Mouse (Mus musculus) stomach, embryonic 15.5 days (tissue): ENCODE results near the gene Tchp. TPM values are rescaled to one million over a fixed set of nuclear protein-coding genes. Genes with fewer than 3 reads are reported as not detected.

Experiments
- ATAC-seq: fragments of 200-750 bp; cut with Nextera tagmentation; 2 replicates; pipeline ENCODE4 v1.8.0; 2017; ENCODE audit warnings: low read depth, moderate number of reproducible peaks, moderate TSS enrichment; ENCODE audit not compliant: insufficient read depth, low FRiP score
- H3K27ac ChIP-seq: fragments of 300-500 bp; sonication (generic); 2 replicates; pipeline ENCODE4 v1.5.1; 2015; ENCODE audit warnings: mild to moderate bottlenecking, inconsistent platforms
- H3K27me3 ChIP-seq: fragments of 300-500 bp; sonication (generic); replicated peaks from 2 replicates; pipeline ENCODE4 v1.6.1; 2015; ENCODE audit warnings: inconsistent platforms
- H3K36me3 ChIP-seq: fragments of 300-500 bp; sonication (generic); 2 replicates; pipeline ENCODE4 v1.6.1; 2015; ENCODE audit warnings: inconsistent platforms
- H3K4me1 ChIP-seq: fragments of 300-500 bp; sonication (generic); 2 replicates; pipeline ENCODE4 v1.6.1; 2015; ENCODE audit warnings: inconsistent platforms
- H3K4me2 ChIP-seq: fragments of 300-500 bp; sonication (generic); 2 replicates; pipeline ENCODE4 v1.6.1; 2015; ENCODE audit warnings: mild to moderate bottlenecking, inconsistent platforms
- H3K4me3 ChIP-seq: fragments of 300-500 bp; sonication (generic); replicated peaks from 2 replicates; pipeline ENCODE4 v1.5.1; 2015; ENCODE audit warnings: inconsistent platforms
- H3K9ac ChIP-seq: fragments of 300-500 bp; sonication (generic); 2 replicates; pipeline ENCODE4 v1.6.1; 2015; ENCODE audit warnings: inconsistent platforms
- H3K9me3 ChIP-seq: fragments of 300-500 bp; sonication (generic); 2 replicates; pipeline ENCODE4 v1.6.1; 2016; ENCODE audit warnings: inconsistent platforms
- WGBS: fragments of 180-500 bp; shearing (Covaris S2); methylation state at CpG from one replicate; pipeline ENCODE4 v1.1.7; 2015; 5-methylcytosine and 5-hydroxymethylcytosine counted together
- polyA plus RNA-seq: library from polyadenylated mRNA; unstranded; fragments of >200 nt; fragmentation: Nextera tagmentation; extraction: Ambion mirVana; gene quantifications from 2 replicates; pipeline ENCODE4 v1.2.1, GENCODE M21; 2015

The Tchp gene
- polyA plus RNA-seq, 1 experiment from 2014 or later = 11.5 TPM

GRCm38 (mm10) chr5:114699015-114699414 is 8.5 kb upstream of the Tchp start:
- no peaks in the 10 kb centered on the region for H3K9me3 ChIP-seq
- no peaks in the 10 kb centered on the region for H3K36me3 ChIP-seq
- H3K4me2 ChIP-seq = no peak overlapping the region
- no peak overlapping the region for H3K27ac ChIP-seq
- H3K4me1 ChIP-seq = no peaks in the 10 kb centered on the region
- no peak overlapping the region for H3K4me3 ChIP-seq
- no peaks in the 10 kb centered on the region for H3K27me3 ChIP-seq
- WGBS = 54% methylated on average over 7 of the region's 7 CpGs
- H3K9ac ChIP-seq = no peak overlapping the region
- ATAC-seq = no peak

GRCm38 (mm10) chr5:114702403-114703392 is 4.9 kb upstream of the Tchp start:
- no peak overlapping the region for H3K9ac ChIP-seq
- no peaks in the 10 kb centered on the region for H3K9me3 ChIP-seq
- no peaks in the 10 kb centered on the region for H3K27me3 ChIP-seq
- WGBS = 53% methylated on average over 14 of the region's 14 CpGs
- no peak overlapping the region for H3K4me3 ChIP-seq
- H3K4me1 ChIP-seq = no peaks in the 10 kb centered on the region
- no peak overlapping the region for H3K27ac ChIP-seq
- H3K36me3 ChIP-seq = no peaks in the 10 kb centered on the region
- peak; percentile 61 for ATAC-seq
- H3K4me2 ChIP-seq = no peak overlapping the region

DNA sequence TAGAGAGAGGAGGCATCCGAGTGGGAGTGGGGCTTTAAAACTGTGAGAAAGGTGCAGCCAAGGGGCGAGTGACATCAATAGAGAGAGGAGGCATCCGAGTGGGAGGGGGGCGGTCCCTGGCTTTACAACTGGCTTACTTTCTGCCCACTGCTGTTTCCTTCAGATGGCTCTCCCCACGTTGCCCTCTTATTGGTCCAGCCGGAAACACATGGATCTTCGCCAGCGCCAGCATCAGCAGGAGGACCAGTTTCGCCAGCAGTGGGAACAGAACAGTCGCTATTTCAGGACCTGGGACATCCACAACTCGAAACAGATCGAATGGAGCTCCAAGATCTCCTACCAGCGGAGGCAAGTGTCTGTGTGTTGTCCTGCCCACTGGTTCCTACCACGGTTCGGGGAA is 931 bp downstream of the Tchp start:
- Histone ChIP-seq H3K4me3 (peak overlapping the region; percentile 95), H3K9me3 (no peaks in the 10 kb centered on the region), H3K27ac (no peak overlapping the region), H3K4me1 (peaks cover 7% of the 10 kb centered on the region), H3K4me2 (peak overlapping the region; percentile 86), H3K36me3 (peaks cover 11% of the 10 kb centered on the region), H3K27me3 (no peaks in the 10 kb centered on the region), H3K9ac (peak overlapping the region; percentile 88; the same call in 1 of the 2 replicates)
- WGBS = 54% methylated on average over 15 of the region's 15 CpGs
- no peak for ATAC-seq

DNA sequence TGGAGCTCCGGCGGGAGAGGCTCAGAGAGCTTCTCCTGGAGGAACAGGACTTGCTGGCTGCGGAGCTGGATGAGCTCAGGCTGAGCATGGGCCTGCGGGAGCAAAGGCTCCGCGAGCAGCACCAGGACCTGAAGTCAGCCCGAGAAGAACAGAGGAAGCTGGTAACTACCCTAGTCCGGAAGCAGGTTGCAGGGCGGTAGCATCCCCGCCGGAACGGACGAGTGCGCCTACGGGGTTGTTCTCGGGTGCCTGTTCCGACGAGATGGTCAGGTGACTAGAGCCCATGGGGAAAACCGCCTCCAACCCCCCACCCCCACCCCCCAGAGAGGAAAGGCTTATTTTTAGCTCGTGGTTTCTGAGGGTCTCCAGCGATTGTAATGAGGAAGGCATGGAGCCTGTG is 1.8 kb downstream of the Tchp start:
- H3K9ac ChIP-seq = no peak overlapping the region

GRCm38 (mm10) chr5:114714551-114714950 is 7.0 kb downstream of the Tchp start:
- Histone ChIP-seq H3K4me2 (no peak overlapping the region), H3K36me3 (peaks cover 40% of the 10 kb centered on the region), H3K9me3 (no peaks in the 10 kb centered on the region), H3K9ac (no peak overlapping the region), H3K27ac (no peak overlapping the region), H3K27me3 (no peaks in the 10 kb centered on the region), H3K4me3 (no peak overlapping the region), H3K4me1 (no peaks in the 10 kb centered on the region)
- no peak for ATAC-seq
- 90% methylated on average over 18 of the region's 18 CpGs for WGBS

More for the DNA sequence above, 1.8 kb downstream of the Tchp start:
- Histone ChIP-seq H3K4me3 (no peak overlapping the region), H3K9me3 (no peaks in the 10 kb centered on the region), H3K27me3 (no peaks in the 10 kb centered on the region), H3K4me1 (peaks cover 7% of the 10 kb centered on the region), H3K27ac (no peak overlapping the region), H3K36me3 (peaks cover 16% of the 10 kb centered on the region), H3K4me2 (no peak overlapping the region)
- no peak for ATAC-seq
- 91% methylated on average over 21 of the region's 21 CpGs for WGBS

DNA sequence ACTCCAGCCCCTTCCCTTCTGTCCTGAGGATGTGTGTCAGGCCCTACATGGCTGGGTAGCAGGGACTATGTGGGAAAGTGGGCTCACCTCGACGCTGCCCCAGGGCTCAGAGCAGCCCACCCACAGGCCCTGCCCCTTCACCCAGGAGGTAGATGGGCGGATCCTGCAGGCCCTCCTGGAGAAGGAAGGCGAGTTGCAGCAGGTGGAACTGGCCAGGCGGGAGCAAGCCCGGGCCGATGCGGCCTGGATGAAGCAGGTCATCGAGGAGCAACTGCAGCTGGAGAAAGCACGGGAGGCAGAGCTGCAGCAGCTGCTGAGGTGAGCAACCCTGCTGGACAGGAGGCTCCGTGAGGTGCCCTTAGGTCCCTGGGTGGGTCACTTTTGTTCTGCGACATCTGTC is 9.7 kb downstream of the Tchp start:
- Histone ChIP-seq H3K4me3 (no peak overlapping the region), H3K4me2 (no peak overlapping the region), H3K9ac (no peak overlapping the region), H3K27me3 (no peaks in the 10 kb centered on the region), H3K4me1 (no peaks in the 10 kb centered on the region), H3K36me3 (peaks cover 55% of the 10 kb centered on the region), H3K9me3 (no peaks in the 10 kb centered on the region), H3K27ac (no peak overlapping the region)
- no peak for ATAC-seq
- 78% methylated on average over 12 of the region's 12 CpGs for WGBS

DNA sequence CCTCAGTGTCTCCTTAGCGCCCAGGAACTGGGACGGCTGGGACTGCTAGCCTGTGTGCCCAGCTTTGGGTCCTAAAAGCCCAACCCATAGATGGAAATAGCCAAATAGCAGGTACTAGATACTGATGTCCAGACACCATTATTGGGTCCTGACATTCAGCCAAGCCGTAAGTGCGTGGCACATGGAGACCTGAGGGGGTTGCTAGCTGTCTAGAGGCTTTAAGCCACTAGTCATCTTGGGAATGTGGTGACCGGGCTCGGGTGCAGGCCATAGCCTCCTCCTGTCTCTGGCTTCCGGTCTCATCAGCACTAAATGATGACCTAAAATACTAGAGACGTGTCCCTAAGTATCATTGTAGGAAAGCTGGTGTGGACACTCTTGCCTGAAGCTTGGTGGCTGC is 10.4 kb downstream of the Tchp start:
- Histone ChIP-seq H3K27ac (no peak overlapping the region), H3K4me3 (no peak overlapping the region), H3K4me1 (no peaks in the 10 kb centered on the region), H3K4me2 (no peak overlapping the region), H3K9me3 (no peaks in the 10 kb centered on the region), H3K27me3 (no peaks in the 10 kb centered on the region), H3K36me3 (peaks cover 54% of the 10 kb centered on the region), H3K9ac (no peak overlapping the region)
- no peak for ATAC-seq
- 93% methylated on average over 8 of the region's 8 CpGs for WGBS

- no peaks in the 10 kb centered on the region for H3K9me3 ChIP-seq
- 87% methylated on average over 13 of the region's 13 CpGs for WGBS
- no peaks in the 10 kb centered on the region for H3K27me3 ChIP-seq
- H3K9ac ChIP-seq = no peak overlapping the region
- ATAC-seq = no peak
- H3K27ac ChIP-seq = no peak overlapping the region
- H3K4me2 ChIP-seq = no peak overlapping the region
- no peaks in the 10 kb centered on the region for H3K4me1 ChIP-seq
- peaks cover 49% of the 10 kb centered on the region for H3K36me3 ChIP-seq
- no peak overlapping the region for H3K4me3 ChIP-seq
Measured at GRCm38 (mm10) chr5:114718483-114718882, 10.9 kb downstream of the Tchp start.

GRCm38 (mm10) chr5:114719003-114719927 is 11.7 kb downstream of the Tchp start:
- ATAC-seq = peak; percentile 90
- Histone ChIP-seq H3K9ac (no peak overlapping the region), H3K9me3 (no peaks in the 10 kb centered on the region), H3K27ac (no peak overlapping the region), H3K4me1 (no peaks in the 10 kb centered on the region), H3K4me2 (no peak overlapping the region), H3K27me3 (no peaks in the 10 kb centered on the region), H3K4me3 (no peak overlapping the region), H3K36me3 (peaks cover 44% of the 10 kb centered on the region)
- 77% methylated on average over 20 of the region's 20 CpGs for WGBS

- peaks cover 44% of the 10 kb centered on the region for H3K36me3 ChIP-seq
- no peak for ATAC-seq
- no peaks in the 10 kb centered on the region for H3K4me1 ChIP-seq
- no peak overlapping the region for H3K4me2 ChIP-seq
- no peaks in the 10 kb centered on the region for H3K27me3 ChIP-seq
- WGBS = 91% methylated on average over 6 of the region's 6 CpGs
- no peak overlapping the region for H3K9ac ChIP-seq
- no peak overlapping the region for H3K27ac ChIP-seq
- H3K9me3 ChIP-seq = no peaks in the 10 kb centered on the region
- H3K4me3 ChIP-seq = no peak overlapping the region
Measured at GRCm38 (mm10) chr5:114719928-114720270, 12.3 kb downstream of the Tchp start.

GRCm38 (mm10) chr5:114720784-114721183 is 13.2 kb downstream of the Tchp start:
- Histone ChIP-seq H3K27ac (no peak overlapping the region), H3K4me3 (no peak overlapping the region), H3K9me3 (no peaks in the 10 kb centered on the region), H3K36me3 (peaks cover 41% of the 10 kb centered on the region), H3K27me3 (no peaks in the 10 kb centered on the region), H3K4me2 (no peak overlapping the region), H3K4me1 (no peaks in the 10 kb centered on the region), H3K9ac (no peak overlapping the region)
- 94% methylated on average over 11 of the region's 11 CpGs for WGBS
- ATAC-seq = no peak

DNA sequence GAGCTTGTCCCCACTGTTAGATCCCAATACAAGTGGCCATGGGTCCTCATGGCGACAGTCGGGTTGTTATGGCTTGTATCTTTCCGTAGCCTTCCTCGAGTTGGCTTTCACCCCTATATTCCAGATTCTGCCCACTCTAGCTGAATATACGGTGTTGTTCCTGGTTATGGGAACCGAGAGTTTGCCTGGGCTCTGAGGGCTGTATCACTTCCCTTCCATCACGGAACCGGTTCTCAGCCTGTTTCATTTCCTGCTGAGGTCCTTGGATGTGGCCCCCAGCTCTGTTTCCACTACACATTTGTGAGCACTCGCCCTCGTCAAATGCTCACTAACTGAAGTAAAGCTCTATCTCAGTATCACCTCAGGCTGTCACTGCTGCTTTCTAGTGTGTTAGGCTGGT is 14.4 kb downstream of the Tchp start:
- no peak overlapping the region for H3K27ac ChIP-seq
- 88% methylated on average over 10 of the region's 10 CpGs for WGBS

More for the DNA sequence above, 14.4 kb downstream of the Tchp start:
- no peak for ATAC-seq
- no peaks in the 10 kb centered on the region for H3K9me3 ChIP-seq
- H3K9ac ChIP-seq = no peak overlapping the region
- H3K36me3 ChIP-seq = peaks cover 34% of the 10 kb centered on the region
- H3K4me3 ChIP-seq = no peak overlapping the region
- no peak overlapping the region for H3K4me2 ChIP-seq
- H3K4me1 ChIP-seq = no peaks in the 10 kb centered on the region
- H3K27me3 ChIP-seq = no peaks in the 10 kb centered on the region
